In the genomic region with DNA sequence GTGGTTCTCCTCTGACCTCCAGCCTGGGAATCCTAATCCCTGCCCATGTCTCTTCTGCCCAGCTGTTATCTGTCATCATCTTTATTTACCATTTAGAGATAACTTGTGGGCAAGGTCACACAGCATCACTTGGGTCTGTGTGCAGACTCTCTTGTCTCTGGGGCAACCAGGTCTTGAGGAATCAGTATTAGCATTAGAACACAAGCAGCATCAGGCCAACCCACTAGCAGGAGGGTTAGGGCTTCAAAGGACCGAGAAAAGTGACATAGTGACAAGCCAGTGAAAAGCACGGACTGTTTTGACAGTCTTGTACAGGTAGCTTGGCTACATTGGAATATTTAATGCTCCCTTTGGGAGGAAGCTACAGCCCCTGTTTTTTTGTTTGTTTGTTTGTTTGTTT, we compare ENCODE assay signal across 24 mouse cellular contexts.
DNase-seq lines count a peak whose midpoint lies in the region; ATAC-seq and TF ChIP-seq lines count a peak whose summit lies in the region.
"Had no signal": no experiment of that assay in that cellular context is flagged by ENCODE, and none has a peak within 500 bp of the region (broad histone marks: within the 10 kb centered on the region; RNA-seq: fewer than 3 reads in every experiment).

No protein-coding gene starts in this region.

- no peaks in the 10 kb centered on the region for H3K79me2 ChIP-seq in heart, adult 2 months (replicated peaks; ENCODE audit: control insufficient read depth, insufficient read depth, low read length)

- no peak for TF ChIP-seq CTCF in heart, adult 2 months (IDR thresholded peaks at IDR 0.05)

- no peak overlapping the region for H3K27ac ChIP-seq in heart, adult 2 months
- H3K27ac ChIP-seq in liver, embryonic 11.5 days (ENCODE audit: low read depth, low read length) = no peak overlapping the region
- H3K27ac ChIP-seq: embryonic facial prominence, embryonic 10.5 days; embryonic facial prominence, embryonic 12.5 days; forebrain, embryonic 13.5 days; forebrain, embryonic 15.5 days had no signal

- TF ChIP-seq EP300 in heart, adult 2 months (IDR thresholded peaks at IDR 0.05; ENCODE audit: insufficient read depth, low read depth, low read length) = no peak

- peak; percentile 80 for DNase-seq in heart, adult 11 months
- DNase-seq in heart, adult 2 months = no peak
- DNase-seq in ES-CJ7 (ENCODE audit: low read depth, low spot score) (peak; percentile 31), ZHBTc4 (ENCODE audit: low read depth, low spot score) (peak; percentile 51)
- DNase-seq in embryo, embryonic 9.5 days (ENCODE audit: extremely low spot score) = no peak
- DNase-seq in liver, embryonic 11.5 days (ENCODE audit: low spot score) = no peak
- DNase-seq: adrenal gland, adult 2 months; adrenal gland, postnatal 10 days; adrenal gland, postnatal 36 days; B cell, adult 2 months; cerebellum, adult 11 months; cerebellum, adult 18-20 months; cerebellum, adult 8-10 months; cerebellum, adult 9-11 months; cerebellum, postnatal 14 days; cerebellum, postnatal 36 days; embryo, embryonic 11 days; forebrain, postnatal 0 days had no signal

- H3K4me1 ChIP-seq in heart, adult 2 months (ENCODE audit: control insufficient read depth, insufficient read depth, low read length) = no peaks in the 10 kb centered on the region; the same call in 1 of the 2 replicates
- no peaks in the 10 kb centered on the region for H3K4me1 ChIP-seq in liver, embryonic 11.5 days (replicated peaks; ENCODE audit: control insufficient read depth, insufficient read depth, low read length)
- H3K4me1 ChIP-seq: embryonic facial prominence, embryonic 10.5 days; embryonic facial prominence, embryonic 12.5 days; forebrain, embryonic 13.5 days; forebrain, embryonic 15.5 days had no signal

- H3K9me3 ChIP-seq in liver, embryonic 11.5 days (ENCODE audit: control insufficient read depth, low read length) = no peaks in the 10 kb centered on the region
- H3K9me3 ChIP-seq: embryonic facial prominence, embryonic 10.5 days; embryonic facial prominence, embryonic 12.5 days; forebrain, embryonic 13.5 days; forebrain, embryonic 15.5 days had no signal

- no peak overlapping the region for H3K4me2 ChIP-seq in liver, embryonic 11.5 days
- H3K4me2 ChIP-seq: embryonic facial prominence, embryonic 12.5 days; forebrain, embryonic 13.5 days; forebrain, embryonic 15.5 days had no signal

- no peak for TF ChIP-seq POLR2A in heart, adult 2 months (IDR thresholded peaks at IDR 0.05; ENCODE audit: insufficient read depth, low read depth, low read length)

- peaks cover 5% of the 10 kb centered on the region; the same call in 1 of the 2 replicates for H3K36me3 ChIP-seq in heart, adult 2 months (ENCODE audit: control insufficient read depth, insufficient read depth, low read length)
- H3K36me3 ChIP-seq in liver, embryonic 11.5 days (ENCODE audit: control insufficient read depth, insufficient read depth, low read length) = no peaks in the 10 kb centered on the region
- H3K36me3 ChIP-seq: embryonic facial prominence, embryonic 10.5 days; embryonic facial prominence, embryonic 12.5 days; forebrain, embryonic 15.5 days had no signal

- no peak for ATAC-seq in liver, embryonic 11.5 days (replicated peaks; ENCODE audit: low FRiP score)
- ATAC-seq: CD4-positive, CD25-positive, alpha-beta regulatory T cell, adult 4 months; forebrain, embryonic 13.5 days; forebrain, embryonic 15.5 days; forebrain, postnatal 0 days had no signal

- no peak overlapping the region for H3K4me3 ChIP-seq in heart, adult 2 months
- H3K4me3 ChIP-seq in liver, embryonic 11.5 days (ENCODE audit: low read depth, low read length) = no peak overlapping the region
- H3K4me3 ChIP-seq: embryonic facial prominence, embryonic 10.5 days; embryonic facial prominence, embryonic 12.5 days; forebrain, embryonic 13.5 days; forebrain, embryonic 15.5 days had no signal

- intact Hi-C loops in heart, adult 2 months (cut with DNase I) = no loop called here

- H3K27me3 ChIP-seq in heart, adult 2 months (ENCODE audit: control insufficient read depth, insufficient read depth, low read length) = no peaks in the 10 kb centered on the region
- no peaks in the 10 kb centered on the region for H3K27me3 ChIP-seq in liver, embryonic 11.5 days (replicated peaks; ENCODE audit: control insufficient read depth, insufficient read depth, low read length)
- H3K27me3 ChIP-seq: CH12.LX; embryonic facial prominence, embryonic 12.5 days; forebrain, embryonic 13.5 days; forebrain, embryonic 15.5 days had no signal

- WGBS in heart, adult 2 months = 84% methylated on average over 2 of the region's 2 CpGs
- 68% methylated on average over 2 of the region's 2 CpGs for WGBS in liver, embryonic 11.5 days

- H3K9ac ChIP-seq in heart, adult 2 months (ENCODE audit: low read depth, low read length) = no peak overlapping the region
- H3K9ac ChIP-seq in liver, embryonic 11.5 days (ENCODE audit: low read depth, low read length) = no peak overlapping the region
- H3K9ac ChIP-seq: embryonic facial prominence, embryonic 12.5 days; forebrain, embryonic 13.5 days; forebrain, embryonic 15.5 days; forebrain, postnatal 0 days had no signal

Comparison
In these comparisons a context has a peak if more than half of its experiments do, and no peak if none do; other contexts are left out.
1. DNase-seq: peak in heart, adult 11 months (single experiment), ES-CJ7 (single experiment) and ZHBTc4 (single experiment); none in heart, adult 2 months (0 of 2), embryo, embryonic 9.5 days (single experiment) and liver, embryonic 11.5 days (single experiment).